Mouse (Mus musculus): Measurements from ENCODE around the gene Mesd. TPM values are rescaled to one million over a fixed set of nuclear protein-coding genes. Genes with fewer than 3 reads are reported as not detected.
A peak's percentile ranks its signal among the peaks of the same experiment; 100 is the strongest.

Mesd gene
- polyA plus RNA-seq, 2 experiments, result 39.8 to 79.5 TPM

- H3K4me2 ChIP-seq (replicated peaks; ENCODE audit: low read depth, low read length, severe bottlenecking), result no peak overlapping the region
- no peak for TF ChIP-seq POLR2A (IDR thresholded peaks at IDR 0.05; ENCODE audit: borderline replicate concordance, extremely low read depth, insufficient read depth, insufficient read length)
- DNase-seq (ENCODE audit: low spot score), result no peak
- no peak for ATAC-seq (ENCODE audit: low FRiP score, low read depth)
- no peak overlapping the region for H3K9ac ChIP-seq (ENCODE audit: low read depth, low read length, severe bottlenecking)
- H3K4me1 ChIP-seq (ENCODE audit: control insufficient read depth, insufficient read depth, low read length), result no peaks in the 10 kb centered on the region
- H3K27ac ChIP-seq (replicated peaks; ENCODE audit: low read depth, low read length), result no peak overlapping the region
- H3K27me3 ChIP-seq (ENCODE audit: control insufficient read depth, insufficient read depth, low read length), result no peaks in the 10 kb centered on the region
- no peaks in the 10 kb centered on the region for H3K36me3 ChIP-seq (ENCODE audit: control insufficient read depth, insufficient read depth, low read length)
- no peaks in the 10 kb centered on the region for H3K9me3 ChIP-seq (ENCODE audit: control insufficient read depth, low read length)
- no peak overlapping the region for H3K4me3 ChIP-seq (replicated peaks; ENCODE audit: low read length)
- 82% methylated on average over 3 of the region's 3 CpGs for WGBS
Measured at GRCm38 (mm10) chr7:83868200-83868599, 16.1 kb upstream of the Mesd start.

DNA sequence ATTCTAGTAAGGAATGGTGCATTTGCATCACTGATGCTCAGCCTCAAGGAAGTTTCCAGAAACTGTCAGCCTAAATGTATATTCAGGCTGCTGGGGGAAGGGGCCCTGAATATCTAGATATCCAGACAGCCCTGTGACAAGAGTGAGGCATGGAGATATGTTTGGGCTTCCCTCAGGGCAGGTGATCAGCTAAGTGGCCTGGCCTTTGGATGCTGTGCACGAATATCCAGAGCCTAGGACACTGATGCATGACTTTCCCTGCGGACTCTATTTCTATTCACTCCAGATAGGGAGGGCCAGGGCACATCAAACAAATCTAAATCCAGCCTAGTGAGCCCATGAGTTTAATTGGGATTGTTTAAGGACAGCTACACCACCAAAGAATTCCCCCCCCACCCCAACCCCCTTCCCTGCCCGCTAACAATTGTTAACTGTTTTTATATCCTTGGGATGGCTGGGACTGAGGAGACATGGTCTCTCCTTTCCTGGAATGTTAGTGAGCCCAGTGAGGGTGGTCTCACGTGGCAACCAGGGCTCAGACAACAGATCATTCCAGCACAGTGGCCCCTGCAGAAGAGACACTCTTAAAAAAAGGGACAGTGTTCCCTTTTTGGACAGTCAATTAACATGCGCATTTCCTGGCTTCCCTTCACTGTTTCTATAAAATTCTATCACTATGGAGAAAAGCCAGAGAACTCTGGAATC is 14.3 kb upstream of the Mesd start:
- Histone ChIP-seq H3K4me2 (replicated peaks; ENCODE audit: low read depth, low read length, severe bottlenecking) (no peak overlapping the region), H3K4me1 (ENCODE audit: control insufficient read depth, insufficient read depth, low read length) (no peaks in the 10 kb centered on the region), H3K27ac (replicated peaks; ENCODE audit: low read depth, low read length) (no peak overlapping the region), H3K27me3 (ENCODE audit: control insufficient read depth, insufficient read depth, low read length) (no peaks in the 10 kb centered on the region), H3K9me3 (ENCODE audit: control insufficient read depth, low read length) (no peaks in the 10 kb centered on the region), H3K36me3 (ENCODE audit: control insufficient read depth, insufficient read depth, low read length) (no peaks in the 10 kb centered on the region), H3K9ac (ENCODE audit: low read depth, low read length, severe bottlenecking) (no peak overlapping the region), H3K4me3 (replicated peaks; ENCODE audit: low read length) (no peak overlapping the region)
- TF ChIP-seq POLR2A (IDR thresholded peaks at IDR 0.05; ENCODE audit: borderline replicate concordance, extremely low read depth, insufficient read depth, insufficient read length), result no peak
- WGBS, result 46% methylated on average over 5 of the region's 5 CpGs
- ATAC-seq (ENCODE audit: low FRiP score, low read depth) (no peak), DNase-seq (ENCODE audit: low spot score) (no peak)

DNA sequence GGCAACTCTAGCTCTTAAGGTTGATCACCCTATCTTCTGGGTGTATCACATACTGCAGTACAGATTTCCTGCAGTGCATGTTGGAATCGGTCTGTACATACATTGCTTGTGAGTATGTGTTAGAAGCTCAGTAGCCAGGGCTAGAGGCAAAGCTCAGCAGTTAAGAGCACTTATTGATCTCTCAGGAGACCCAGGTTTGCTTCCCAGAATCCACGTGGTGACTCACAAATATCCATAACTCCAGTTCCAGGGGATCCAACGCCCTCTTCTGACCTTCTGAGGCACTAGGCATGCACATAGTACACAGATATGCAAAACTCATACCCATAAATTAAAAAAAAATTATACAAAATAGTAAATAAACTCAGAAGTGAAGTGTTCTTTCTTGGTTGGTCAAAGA is 7.2 kb upstream of the Mesd start:
- WGBS, result 80% methylated on average over 3 of the region's 3 CpGs
- no peak overlapping the region for H3K27ac ChIP-seq (replicated peaks; ENCODE audit: low read depth, low read length)

GRCm38 (mm10) chr7:83878676-83879448 is 5.4 kb upstream of the Mesd start:
- no peak for TF ChIP-seq POLR2A (IDR thresholded peaks at IDR 0.05; ENCODE audit: borderline replicate concordance, extremely low read depth, insufficient read depth, insufficient read length)
- H3K27me3 ChIP-seq (ENCODE audit: control insufficient read depth, insufficient read depth, low read length), result no peaks in the 10 kb centered on the region
- H3K4me1 ChIP-seq (ENCODE audit: control insufficient read depth, insufficient read depth, low read length), result peaks cover 34% of the 10 kb centered on the region
- WGBS, result 20% methylated on average over 5 of the region's 5 CpGs
- H3K9ac ChIP-seq (ENCODE audit: low read depth, low read length, severe bottlenecking), result no peak overlapping the region
- ATAC-seq (ENCODE audit: low FRiP score, low read depth) (no peak), DNase-seq (ENCODE audit: low spot score) (no peak)
- no peak overlapping the region for H3K27ac ChIP-seq (replicated peaks; ENCODE audit: low read depth, low read length)
- no peaks in the 10 kb centered on the region for H3K9me3 ChIP-seq (ENCODE audit: control insufficient read depth, low read length)
- H3K36me3 ChIP-seq (ENCODE audit: control insufficient read depth, insufficient read depth, low read length), result peaks cover 17% of the 10 kb centered on the region
- H3K4me2 ChIP-seq (replicated peaks; ENCODE audit: low read depth, low read length, severe bottlenecking), result no peak overlapping the region
- no peak overlapping the region for H3K4me3 ChIP-seq (replicated peaks; ENCODE audit: low read length)

More for the DNA sequence above, 7.2 kb upstream of the Mesd start:
- H3K9ac ChIP-seq (ENCODE audit: low read depth, low read length, severe bottlenecking), result no peak overlapping the region
- no peaks in the 10 kb centered on the region for H3K9me3 ChIP-seq (ENCODE audit: control insufficient read depth, low read length)
- no peak overlapping the region for H3K4me2 ChIP-seq (replicated peaks; ENCODE audit: low read depth, low read length, severe bottlenecking)
- peaks cover 25% of the 10 kb centered on the region for H3K4me1 ChIP-seq (ENCODE audit: control insufficient read depth, insufficient read depth, low read length)
- TF ChIP-seq POLR2A (IDR thresholded peaks at IDR 0.05; ENCODE audit: borderline replicate concordance, extremely low read depth, insufficient read depth, insufficient read length), result no peak
- DNase-seq (ENCODE audit: low spot score) (no peak), ATAC-seq (ENCODE audit: low FRiP score, low read depth) (no peak)
- H3K27me3 ChIP-seq (ENCODE audit: control insufficient read depth, insufficient read depth, low read length), result no peaks in the 10 kb centered on the region
- peaks cover 17% of the 10 kb centered on the region for H3K36me3 ChIP-seq (ENCODE audit: control insufficient read depth, insufficient read depth, low read length)
- H3K4me3 ChIP-seq (replicated peaks; ENCODE audit: low read length), result no peak overlapping the region

- H3K4me2 ChIP-seq (replicated peaks; ENCODE audit: low read depth, low read length, severe bottlenecking), result peak overlapping the region; percentile 94
- TF ChIP-seq POLR2A (IDR thresholded peaks at IDR 0.05; ENCODE audit: borderline replicate concordance, extremely low read depth, insufficient read depth, insufficient read length), result no peak
- no peak for DNase-seq (ENCODE audit: low spot score)
- H3K36me3 ChIP-seq (ENCODE audit: control insufficient read depth, insufficient read depth, low read length), result peaks cover 10% of the 10 kb centered on the region
- no peaks in the 10 kb centered on the region for H3K9me3 ChIP-seq (ENCODE audit: control insufficient read depth, low read length)
- H3K4me1 ChIP-seq (ENCODE audit: control insufficient read depth, insufficient read depth, low read length), result peaks cover 39% of the 10 kb centered on the region
- WGBS, result 85% methylated on average over 35 of the region's 35 CpGs
- H3K4me3 ChIP-seq (replicated peaks; ENCODE audit: low read length), result peak overlapping the region; percentile 78
- no peak for ATAC-seq (ENCODE audit: low FRiP score, low read depth)
- peak overlapping the region; percentile 84 for H3K9ac ChIP-seq (ENCODE audit: low read depth, low read length, severe bottlenecking)
- H3K27ac ChIP-seq (replicated peaks; ENCODE audit: low read depth, low read length), result no peak overlapping the region
- H3K27me3 ChIP-seq (ENCODE audit: control insufficient read depth, insufficient read depth, low read length), result no peaks in the 10 kb centered on the region
Measured at GRCm38 (mm10) chr7:83882150-83882632, 2.1 kb upstream of the Mesd start.
